Mouse (Mus musculus): ENCODE measurements at regions not wholly inside any gene's neighbourhood (a gene's known extent, or its start where the extent isn't known, plus 50 kb on each side); places are given as distances from the start of the nearest gene placed in this dataset.

DNA sequence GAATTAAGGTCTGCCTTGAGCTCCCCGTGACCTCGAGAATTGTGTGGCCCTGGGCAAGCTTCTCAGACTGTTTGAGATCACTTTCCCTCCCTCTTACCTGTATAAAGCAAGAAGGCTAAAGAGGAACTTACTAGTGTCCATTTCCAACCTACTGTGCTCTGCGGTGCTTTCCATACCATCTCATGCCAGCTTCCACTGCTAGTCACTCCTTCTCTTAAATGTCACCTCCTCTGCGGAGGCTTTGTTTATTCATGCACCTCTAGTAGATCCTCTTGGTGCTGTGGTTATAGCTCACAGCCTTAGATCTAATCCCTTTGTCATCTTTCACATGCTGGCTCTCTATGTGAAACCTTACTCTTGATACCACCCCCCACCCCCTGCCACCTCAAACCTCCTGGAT lies 2310.3 kb upstream of the Lrrc6 start:
- no peak for ATAC-seq (ENCODE audit: borderline replicate concordance, extremely low read depth, low FRiP score, low TSS enrichment)
- Histone ChIP-seq H3K4me1 (no peaks in the 10 kb centered on the region), H3K27me3 (no peaks in the 10 kb centered on the region), H3K36me3 (no peaks in the 10 kb centered on the region), H3K9me3 (no peaks in the 10 kb centered on the region), H3K9ac (no peak overlapping the region), H3K4me3 (no peak overlapping the region), H3K4me2 (no peak overlapping the region), H3K27ac (no peak overlapping the region)
- 76% methylated on average over 4 of the region's 4 CpGs for WGBS

DNA sequence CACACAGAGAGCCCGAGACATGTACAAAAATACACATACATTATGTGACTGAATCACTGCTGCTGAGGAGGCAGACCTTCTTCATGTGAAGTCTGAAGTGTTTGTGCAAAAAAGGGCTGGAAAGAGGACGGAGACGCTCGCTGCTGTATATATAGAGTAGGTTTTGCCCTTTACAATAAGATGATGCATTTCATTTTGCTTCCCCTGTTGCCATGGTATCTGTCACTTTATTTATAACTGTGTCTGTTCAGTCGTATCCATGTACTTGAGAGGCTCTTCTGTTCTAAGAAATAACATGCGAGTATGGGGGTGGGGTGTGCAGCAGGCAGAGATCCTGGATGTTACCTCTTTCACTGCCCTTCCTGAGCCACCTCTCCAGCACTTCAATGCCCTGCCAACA lies 2309.9 kb upstream of the Lrrc6 start:
- Histone ChIP-seq H3K27ac (no peak overlapping the region), H3K9ac (no peak overlapping the region), H3K9me3 (no peaks in the 10 kb centered on the region), H3K4me3 (no peak overlapping the region), H3K4me2 (no peak overlapping the region), H3K27me3 (no peaks in the 10 kb centered on the region), H3K4me1 (no peaks in the 10 kb centered on the region), H3K36me3 (no peaks in the 10 kb centered on the region)
- no peak for ATAC-seq (ENCODE audit: borderline replicate concordance, extremely low read depth, low FRiP score, low TSS enrichment)
- whole genome bisulfite sequencing = 57% methylated on average over 6 of the region's 6 CpGs

DNA sequence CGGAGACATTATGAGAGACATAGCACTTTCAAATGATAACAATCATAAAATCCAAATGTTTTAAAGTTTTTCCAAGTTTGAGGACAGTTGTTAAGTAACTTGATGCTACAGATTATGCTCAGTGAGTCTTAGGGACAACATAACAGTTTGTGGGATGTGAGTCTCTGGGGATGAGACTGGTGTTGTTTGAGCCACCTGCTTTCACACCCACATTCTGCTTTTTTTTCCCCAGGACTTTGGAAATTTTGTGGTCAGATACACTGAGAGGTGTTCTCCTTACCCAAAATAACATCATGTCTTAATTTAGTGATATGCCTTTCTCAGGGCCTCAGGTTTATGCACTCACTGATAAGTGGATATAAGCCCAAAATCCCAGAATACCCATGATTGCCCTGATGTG lies 2307.5 kb upstream of the Lrrc6 start:
- Histone ChIP-seq H3K9ac (no peak overlapping the region), H3K4me1 (no peaks in the 10 kb centered on the region), H3K4me2 (no peak overlapping the region), H3K4me3 (no peak overlapping the region), H3K36me3 (no peaks in the 10 kb centered on the region), H3K27ac (no peak overlapping the region), H3K27me3 (no peaks in the 10 kb centered on the region), H3K9me3 (no peaks in the 10 kb centered on the region)
- WGBS = 100% methylated on average over 1 of the region's 1 CpGs
- ATAC-seq (ENCODE audit: borderline replicate concordance, extremely low read depth, low FRiP score, low TSS enrichment) = no peak

DNA sequence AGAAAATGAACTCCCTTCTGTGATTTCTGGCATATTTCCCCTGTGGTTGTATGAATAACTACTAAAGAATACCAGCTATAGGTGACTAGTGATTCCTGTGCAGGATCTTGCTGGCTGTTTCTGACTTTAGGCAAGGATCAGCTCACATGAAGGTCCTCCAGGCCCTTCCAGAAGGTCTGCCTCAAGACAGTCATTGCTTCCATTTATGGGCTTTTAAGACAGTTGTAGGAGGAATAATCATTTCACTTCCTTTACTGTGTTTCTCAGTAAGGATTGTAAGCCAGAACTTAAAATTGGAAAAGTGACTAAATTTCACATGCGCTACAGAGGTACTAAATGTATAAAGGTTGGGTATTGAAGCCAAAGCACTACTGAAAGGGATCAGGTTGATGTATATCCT lies 2303.5 kb upstream of the Lrrc6 start:
- ATAC-seq (ENCODE audit: borderline replicate concordance, extremely low read depth, low FRiP score, low TSS enrichment) = no peak
- Histone ChIP-seq H3K4me1 (no peaks in the 10 kb centered on the region), H3K36me3 (no peaks in the 10 kb centered on the region), H3K27ac (no peak overlapping the region), H3K9me3 (no peaks in the 10 kb centered on the region), H3K4me2 (no peak overlapping the region), H3K27me3 (no peaks in the 10 kb centered on the region), H3K4me3 (no peak overlapping the region), H3K9ac (no peak overlapping the region)
- WGBS = 94% methylated on average over 1 of the region's 1 CpGs

DNA sequence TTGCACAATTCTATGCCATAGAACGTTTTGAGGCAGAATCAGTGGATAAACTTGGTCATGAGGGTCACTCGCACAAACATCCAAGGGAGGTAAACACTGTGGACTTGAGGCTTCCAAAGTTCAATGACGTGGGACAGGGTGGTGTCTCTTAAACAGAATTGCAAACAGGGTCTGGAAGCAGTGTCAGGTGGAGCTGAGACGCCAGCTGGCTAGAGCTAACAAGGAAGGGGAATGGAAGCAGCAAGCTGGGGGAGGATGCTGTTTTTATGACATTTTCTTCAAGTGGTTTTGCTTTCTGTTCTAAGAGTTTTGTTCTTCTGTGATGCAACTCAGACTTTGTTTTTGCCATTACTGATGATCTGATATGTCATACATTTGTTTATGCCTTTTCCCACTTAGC lies 2301.1 kb upstream of the Lrrc6 start:
- WGBS = 63% methylated on average over 4 of the region's 4 CpGs
- H3K4me2 ChIP-seq = no peak overlapping the region
- no peak overlapping the region for H3K9ac ChIP-seq
- H3K4me1 ChIP-seq = no peaks in the 10 kb centered on the region
- no peak overlapping the region for H3K4me3 ChIP-seq
- no peaks in the 10 kb centered on the region for H3K36me3 ChIP-seq
- no peaks in the 10 kb centered on the region for H3K27me3 ChIP-seq
- ATAC-seq (ENCODE audit: borderline replicate concordance, extremely low read depth, low FRiP score, low TSS enrichment) = no peak
- no peak overlapping the region for H3K27ac ChIP-seq
- no peaks in the 10 kb centered on the region for H3K9me3 ChIP-seq

DNA sequence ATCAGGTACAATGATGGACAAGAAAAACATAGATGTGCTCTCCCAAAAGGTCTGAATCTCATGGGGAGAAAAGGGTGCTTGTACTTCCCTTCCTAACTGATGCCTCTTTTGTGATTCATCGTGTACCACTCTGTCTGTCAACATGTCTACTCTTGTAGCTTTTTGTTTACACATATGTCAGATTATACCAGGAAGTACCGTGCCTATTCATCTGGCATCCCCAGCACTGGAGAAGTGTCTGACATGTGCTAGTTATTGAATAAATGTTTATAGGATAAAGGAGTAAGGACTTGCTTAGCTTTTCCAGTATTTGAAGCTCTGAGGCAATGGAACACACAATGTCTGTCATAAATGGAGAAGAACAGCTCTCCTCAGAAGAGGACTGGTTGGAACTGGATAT lies 2296.7 kb upstream of the Lrrc6 start:
- H3K4me2 ChIP-seq = no peak overlapping the region
- no peaks in the 10 kb centered on the region for H3K36me3 ChIP-seq
- H3K9me3 ChIP-seq = no peaks in the 10 kb centered on the region
- no peak for ATAC-seq (ENCODE audit: borderline replicate concordance, extremely low read depth, low FRiP score, low TSS enrichment)
- no peak overlapping the region for H3K4me3 ChIP-seq
- WGBS = 28% methylated on average over 2 of the region's 2 CpGs
- no peaks in the 10 kb centered on the region for H3K27me3 ChIP-seq
- no peak overlapping the region for H3K27ac ChIP-seq
- no peak overlapping the region for H3K9ac ChIP-seq
- no peaks in the 10 kb centered on the region for H3K4me1 ChIP-seq

DNA sequence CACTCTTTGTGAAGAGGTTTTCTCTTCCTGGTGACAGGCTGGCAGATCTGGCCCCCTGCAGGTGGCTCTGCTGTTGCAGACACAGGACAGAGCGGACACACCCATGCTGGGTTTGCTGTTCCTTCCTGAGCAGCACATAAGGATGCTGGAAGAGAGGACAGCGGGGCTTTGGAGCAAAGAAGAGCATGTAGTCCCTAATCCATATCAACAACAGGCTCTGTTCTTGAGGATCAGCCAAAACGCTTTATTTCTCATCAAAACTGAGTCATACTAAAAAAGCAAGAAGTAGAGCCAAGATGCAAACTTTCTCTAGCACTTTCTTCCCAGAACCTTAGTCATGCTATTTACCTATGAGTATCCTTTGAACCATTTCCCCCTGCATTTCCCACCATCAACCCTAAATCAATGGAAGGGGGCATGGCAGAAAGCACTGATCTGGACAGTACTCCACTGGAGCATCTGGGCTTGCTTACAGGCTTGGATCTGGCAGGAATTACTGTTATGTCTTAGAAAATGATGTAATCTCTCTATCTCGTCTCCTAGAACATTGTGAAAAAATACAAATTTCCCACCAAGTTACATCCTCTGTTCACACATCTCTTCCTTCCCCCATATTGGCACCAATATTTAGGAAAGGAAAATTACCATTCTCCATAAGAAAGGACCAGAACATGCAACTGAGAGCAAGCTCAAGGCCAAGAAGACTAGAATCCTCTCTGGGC lies 2294.7 kb upstream of the Lrrc6 start:
- H3K4me2 ChIP-seq = no peak overlapping the region
- no peaks in the 10 kb centered on the region for H3K4me1 ChIP-seq
- 60% methylated on average over 4 of the region's 4 CpGs for WGBS
- no peak for ATAC-seq (ENCODE audit: borderline replicate concordance, extremely low read depth, low FRiP score, low TSS enrichment)
- H3K4me3 ChIP-seq = no peak overlapping the region
- H3K27ac ChIP-seq = no peak overlapping the region
- H3K36me3 ChIP-seq = no peaks in the 10 kb centered on the region
- H3K9ac ChIP-seq = no peak overlapping the region
- no peaks in the 10 kb centered on the region for H3K9me3 ChIP-seq
- no peaks in the 10 kb centered on the region for H3K27me3 ChIP-seq

DNA sequence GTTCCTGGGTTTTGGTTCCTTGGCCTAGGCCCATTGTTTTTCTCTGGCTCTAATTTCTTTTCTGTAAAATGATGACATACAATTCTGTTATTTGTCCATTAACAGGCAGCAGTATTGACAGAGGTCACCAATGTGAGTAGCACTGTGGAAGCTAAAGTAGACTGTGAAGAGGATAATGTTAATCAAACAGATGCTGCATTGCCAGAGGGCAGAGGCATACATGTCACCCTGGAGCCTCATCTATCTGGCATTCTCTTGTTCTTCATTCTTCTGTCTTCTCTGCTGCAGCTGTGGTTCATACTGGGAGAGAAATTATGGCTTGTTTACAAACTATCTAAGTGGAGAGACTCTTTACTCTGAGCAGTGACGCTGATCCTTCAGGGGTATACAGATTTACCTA lies 2259.2 kb upstream of the Lrrc6 start:
- no peaks in the 10 kb centered on the region for H3K9me3 ChIP-seq
- WGBS = 50% methylated on average over 1 of the region's 1 CpGs
- no peak for ATAC-seq (ENCODE audit: borderline replicate concordance, extremely low read depth, low FRiP score, low TSS enrichment)
- H3K4me3 ChIP-seq = no peak overlapping the region
- H3K9ac ChIP-seq = no peak overlapping the region
- no peaks in the 10 kb centered on the region for H3K36me3 ChIP-seq
- H3K4me1 ChIP-seq = no peaks in the 10 kb centered on the region
- H3K27ac ChIP-seq = no peak overlapping the region
- no peak overlapping the region for H3K4me2 ChIP-seq
- no peaks in the 10 kb centered on the region for H3K27me3 ChIP-seq

DNA sequence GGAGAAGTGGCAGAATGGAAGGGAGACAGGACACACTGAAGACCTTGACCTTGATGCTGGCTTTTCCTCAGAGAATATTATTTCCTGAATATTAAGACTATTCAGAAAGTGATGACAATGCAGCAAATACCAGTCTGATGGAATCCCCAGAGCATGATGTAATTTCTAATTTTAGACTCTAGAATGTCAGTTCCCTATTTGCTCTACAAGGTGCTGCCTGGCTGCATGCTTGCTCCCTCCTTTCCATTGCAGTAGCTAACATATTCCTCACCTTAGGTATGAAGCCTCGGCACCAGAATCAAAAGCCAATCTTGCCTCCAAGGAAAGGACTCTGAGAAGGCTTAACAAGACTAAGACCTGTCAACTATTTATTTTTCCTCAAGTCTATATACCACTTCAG lies 2254.5 kb upstream of the Lrrc6 start:
- Histone ChIP-seq H3K4me1 (no peaks in the 10 kb centered on the region), H3K27ac (no peak overlapping the region), H3K27me3 (no peaks in the 10 kb centered on the region), H3K36me3 (no peaks in the 10 kb centered on the region), H3K4me3 (no peak overlapping the region), H3K9me3 (no peaks in the 10 kb centered on the region), H3K9ac (no peak overlapping the region), H3K4me2 (no peak overlapping the region)
- no peak for ATAC-seq (ENCODE audit: borderline replicate concordance, extremely low read depth, low FRiP score, low TSS enrichment)
- WGBS = 88% methylated on average over 1 of the region's 1 CpGs

DNA sequence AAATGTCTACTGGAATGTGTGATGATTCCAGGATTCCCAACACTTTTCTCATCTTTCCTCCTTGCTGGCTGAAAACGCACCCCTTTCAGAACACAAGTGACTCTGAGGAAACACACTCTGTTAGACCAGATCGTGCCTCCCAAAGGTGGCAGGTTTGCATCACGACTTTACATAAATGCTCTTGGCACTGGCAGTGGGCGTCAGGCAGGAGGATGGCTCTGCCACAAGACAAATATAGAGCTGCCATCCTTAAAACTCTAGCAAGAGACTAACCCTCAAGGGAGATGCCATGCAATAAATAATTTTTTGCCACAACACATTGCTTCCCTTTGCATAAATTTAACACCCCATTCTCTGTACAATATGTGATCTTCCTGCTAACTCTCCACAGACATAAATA lies 2254.1 kb upstream of the Lrrc6 start:
- Histone ChIP-seq H3K9ac (no peak overlapping the region), H3K9me3 (no peaks in the 10 kb centered on the region), H3K36me3 (no peaks in the 10 kb centered on the region), H3K4me2 (no peak overlapping the region), H3K4me3 (no peak overlapping the region), H3K27me3 (no peaks in the 10 kb centered on the region), H3K4me1 (no peaks in the 10 kb centered on the region), H3K27ac (no peak overlapping the region)
- WGBS = 73% methylated on average over 4 of the region's 4 CpGs
- no peak for ATAC-seq (ENCODE audit: borderline replicate concordance, extremely low read depth, low FRiP score, low TSS enrichment)

DNA sequence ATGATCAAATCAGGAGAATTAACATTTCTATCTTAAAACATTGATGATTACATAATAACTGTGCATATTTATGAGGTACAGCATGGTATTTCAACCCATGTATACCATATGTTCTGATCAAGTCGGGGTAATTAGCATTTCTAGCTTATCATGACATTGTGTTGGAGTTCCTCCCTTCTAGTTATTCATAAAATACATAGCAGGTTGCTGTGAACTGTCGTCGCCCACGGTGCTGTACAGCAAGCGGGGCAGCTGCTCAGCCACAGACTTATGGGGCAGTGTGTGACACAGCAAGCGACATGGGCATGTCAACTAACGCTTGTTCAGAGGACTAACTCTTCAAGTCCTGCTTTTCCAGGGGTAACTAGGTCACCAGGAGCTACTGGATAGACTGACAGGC lies 2238.6 kb upstream of the Lrrc6 start:
- ATAC-seq (ENCODE audit: borderline replicate concordance, extremely low read depth, low FRiP score, low TSS enrichment) = no peak
- Histone ChIP-seq H3K27me3 (no peaks in the 10 kb centered on the region), H3K36me3 (no peaks in the 10 kb centered on the region), H3K9ac (no peak overlapping the region), H3K4me1 (no peaks in the 10 kb centered on the region), H3K4me3 (no peak overlapping the region), H3K4me2 (no peak overlapping the region), H3K27ac (no peak overlapping the region), H3K9me3 (no peaks in the 10 kb centered on the region)
- 77% methylated on average over 7 of the region's 7 CpGs for WGBS

DNA sequence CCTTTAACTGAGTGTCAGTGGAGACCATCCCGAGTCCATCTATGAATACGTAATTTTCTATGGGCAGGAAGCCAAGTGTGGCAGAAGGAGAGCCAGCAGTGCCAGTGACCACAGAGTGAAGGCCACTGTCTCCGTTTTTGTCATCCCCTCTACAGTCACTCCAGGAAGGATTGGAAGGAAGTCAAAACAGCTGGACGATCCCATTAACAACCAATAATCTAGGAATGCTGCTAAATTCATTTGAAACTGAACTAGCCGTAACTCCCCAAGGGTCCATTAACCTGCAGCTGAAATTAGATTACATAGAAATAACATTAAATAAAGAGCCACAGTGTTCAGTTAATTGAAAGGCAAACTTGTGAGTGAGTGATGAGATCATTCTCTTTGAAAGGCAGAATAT lies 2220.5 kb upstream of the Lrrc6 start:
- H3K36me3 ChIP-seq = no peaks in the 10 kb centered on the region
- 35% methylated on average over 5 of the region's 5 CpGs for WGBS
- ATAC-seq (ENCODE audit: borderline replicate concordance, extremely low read depth, low FRiP score, low TSS enrichment) = peak; percentile 82; the same call in 1 of the 2 replicates

DNA sequence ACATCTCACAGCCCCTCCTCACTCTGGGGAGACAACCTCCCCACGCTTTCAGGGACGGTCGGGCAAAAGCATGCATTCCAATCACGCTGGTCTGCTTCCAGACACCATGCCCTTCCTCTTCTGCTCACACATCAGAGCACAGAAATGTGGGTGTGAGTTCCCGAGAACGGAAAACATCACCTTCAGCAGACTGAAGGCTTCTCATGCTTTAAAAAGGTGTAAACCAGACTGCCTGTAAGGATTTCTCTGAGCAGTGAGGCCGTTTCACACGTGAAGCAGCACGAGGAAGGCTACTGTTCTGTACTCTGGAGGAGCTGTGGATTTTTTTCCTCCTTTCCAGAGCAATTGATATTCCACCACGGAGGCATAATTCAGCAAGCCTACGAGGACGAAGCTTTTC lies 2218.8 kb upstream of the Lrrc6 start:
- Histone ChIP-seq H3K27me3 (no peaks in the 10 kb centered on the region), H3K27ac (no peak overlapping the region), H3K36me3 (no peaks in the 10 kb centered on the region), H3K9ac (no peak overlapping the region), H3K4me1 (0 out of 2 replicates have a peak, but pooled peaks cover 5% of the 10 kb centered on the region), H3K9me3 (no peaks in the 10 kb centered on the region), H3K4me3 (no peak overlapping the region), H3K4me2 (no peak overlapping the region)
- 52% methylated on average over 12 of the region's 12 CpGs for WGBS
- no peak for ATAC-seq (ENCODE audit: borderline replicate concordance, extremely low read depth, low FRiP score, low TSS enrichment)

More for the DNA sequence above, 2220.5 kb upstream of the Lrrc6 start:
- H3K4me1 ChIP-seq = 0 out of 2 replicates have a peak, but pooled peaks cover 5% of the 10 kb centered on the region
- H3K27ac ChIP-seq = no peak overlapping the region
- no peaks in the 10 kb centered on the region for H3K9me3 ChIP-seq
- H3K4me2 ChIP-seq = no peak overlapping the region
- no peak overlapping the region for H3K9ac ChIP-seq
- no peaks in the 10 kb centered on the region for H3K27me3 ChIP-seq
- no peak overlapping the region for H3K4me3 ChIP-seq
